Mouse (Mus musculus) layer of hippocampus, postnatal 25 days (tissue): ENCODE data around the gene Ccdc125. TPM values are rescaled to one million over a fixed set of nuclear protein-coding genes. Genes with fewer than 3 reads are reported as not detected.
"Not testable (repeated sequence)": the region's sequence is repeated elsewhere in the genome, so short reads cannot be mapped to it uniquely, and the experiment has no call there.

Experiments
- DNase-seq, 2 experiments: peaks; one replicate each; pipeline ENCODE4 v3.0.0; 2022; ENCODE audit warnings: mixed read lengths in 2 of 2, low spot score in 1 of 2; ENCODE audit errors: extremely low spot score in 1 of 2
- total RNA-seq, 2 experiments: library from RNA; stranded (reverse); gene quantifications; 2 replicates each; pipeline ENCODE4 v1.2.3; 2021

Ccdc125 gene
- total RNA-seq, 2 experiments from 2014 or later = 0.17 to 0.42 TPM

DNA sequence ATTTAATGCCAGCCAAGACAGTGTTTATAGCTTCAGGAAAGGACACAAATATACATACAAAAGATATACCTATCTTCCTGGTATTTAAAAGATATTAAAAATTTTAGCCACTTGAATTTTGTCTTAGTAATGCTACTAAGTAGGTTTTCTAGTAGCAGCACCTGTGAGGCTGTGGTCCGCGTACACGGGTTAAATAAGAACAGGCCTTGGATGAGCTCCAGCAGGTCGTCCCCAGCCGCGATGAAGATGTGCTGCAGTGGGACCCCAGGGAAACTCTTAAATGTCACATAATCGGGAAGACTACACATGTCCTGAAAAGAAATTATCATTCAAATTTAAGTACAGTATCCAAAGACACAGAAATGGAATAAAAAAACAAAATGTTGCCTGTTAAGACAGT lies 36.7 kb downstream of the Ccdc125 start:
- DNase-seq = no peak

DNA sequence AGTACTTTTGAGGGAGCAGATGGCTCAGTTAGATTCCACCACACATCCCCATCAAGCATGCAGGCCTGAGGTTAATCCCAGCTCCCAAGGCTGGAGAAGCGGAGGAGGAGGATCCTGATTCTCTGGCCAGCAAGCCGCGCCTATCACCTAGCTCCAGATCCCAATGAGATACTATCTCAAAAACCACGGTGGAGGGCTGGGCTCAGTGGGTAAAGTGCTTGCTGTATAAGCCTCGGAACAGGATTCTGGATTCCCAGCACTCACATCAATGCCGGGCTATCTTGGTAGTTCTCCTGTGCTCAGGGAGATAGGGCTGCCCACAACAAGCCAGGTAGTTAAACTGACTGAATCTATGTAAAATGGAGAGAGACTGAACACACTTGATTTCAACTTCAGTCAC lies 46.0 kb downstream of the Ccdc125 start:
- DNase-seq = no peak

DNA sequence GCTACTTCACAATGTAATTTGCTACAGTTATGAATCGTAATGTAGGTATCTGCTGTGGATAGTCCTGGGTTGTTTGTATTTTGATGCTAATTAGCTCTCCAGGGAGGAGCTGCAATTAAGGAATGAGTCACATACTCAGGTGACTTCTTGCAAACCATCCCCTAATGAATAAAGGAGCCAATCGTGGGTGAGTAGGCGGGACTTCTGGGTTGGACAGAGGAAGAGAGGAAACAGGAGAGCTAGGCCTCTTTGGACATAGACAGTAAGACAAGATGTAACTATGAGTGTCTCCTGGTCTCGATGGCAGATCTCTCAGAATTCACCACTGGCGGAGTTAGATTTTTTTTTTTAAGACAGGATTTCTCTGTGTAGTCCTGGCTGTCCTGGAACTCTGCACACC lies 52.1 kb downstream of the Ccdc125 start:
- no peak for DNase-seq

DNA sequence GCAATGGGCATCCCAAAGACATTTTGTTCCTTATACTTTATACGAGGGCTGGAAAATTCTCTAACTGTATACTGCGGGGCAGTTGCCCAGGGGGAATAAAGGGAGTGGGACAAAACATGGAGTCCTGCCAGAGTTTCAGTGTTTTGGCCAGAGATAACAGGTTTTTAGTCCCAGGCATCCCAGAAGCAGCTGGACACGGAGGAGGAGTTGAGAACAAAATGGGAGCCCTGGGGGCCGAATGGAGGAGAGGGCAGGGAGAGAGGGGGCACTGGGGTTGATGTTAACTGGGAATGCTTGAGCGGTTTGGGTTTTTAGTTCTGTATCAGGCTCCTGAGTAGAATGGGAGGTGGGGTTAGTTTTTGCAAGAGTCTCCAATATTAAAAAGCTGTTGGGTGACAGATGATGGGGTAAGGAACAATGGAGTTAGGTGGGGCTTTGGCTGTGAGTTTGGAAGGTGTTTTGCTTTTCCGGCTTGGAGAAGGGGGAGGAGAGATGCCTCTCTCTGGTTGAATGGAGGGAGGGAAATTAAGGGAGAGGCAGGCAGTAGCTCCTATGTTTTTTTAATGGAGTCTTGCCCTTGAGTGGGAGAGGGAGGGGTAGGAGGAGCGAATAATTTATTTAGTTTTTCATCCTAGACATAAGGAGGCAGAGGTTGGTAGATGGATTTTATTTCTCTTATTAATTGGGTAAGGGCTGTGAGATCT lies 54.7 kb downstream of the Ccdc125 start:
- no peak for DNase-seq

DNA sequence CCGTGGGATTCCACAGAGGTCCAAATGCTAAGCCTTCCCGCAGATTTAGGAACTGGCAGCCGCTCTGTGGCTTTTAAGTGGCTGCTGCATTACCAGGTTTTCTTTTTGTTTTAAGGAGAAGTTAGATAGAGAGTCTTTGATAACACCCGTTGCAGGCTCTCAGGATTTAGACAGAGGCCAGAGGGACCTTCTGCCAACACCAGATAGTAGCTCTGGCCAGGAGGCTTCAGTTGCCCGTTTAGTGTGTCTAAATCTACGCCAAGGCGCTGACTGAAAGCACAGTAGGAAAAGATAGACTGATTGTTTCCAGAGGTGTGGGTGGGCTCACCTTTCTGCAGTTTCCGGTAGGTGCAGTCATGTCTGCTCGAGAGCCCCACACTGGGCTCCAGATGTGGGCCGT lies 55.7 kb downstream of the Ccdc125 start:
- no peak for DNase-seq

DNA sequence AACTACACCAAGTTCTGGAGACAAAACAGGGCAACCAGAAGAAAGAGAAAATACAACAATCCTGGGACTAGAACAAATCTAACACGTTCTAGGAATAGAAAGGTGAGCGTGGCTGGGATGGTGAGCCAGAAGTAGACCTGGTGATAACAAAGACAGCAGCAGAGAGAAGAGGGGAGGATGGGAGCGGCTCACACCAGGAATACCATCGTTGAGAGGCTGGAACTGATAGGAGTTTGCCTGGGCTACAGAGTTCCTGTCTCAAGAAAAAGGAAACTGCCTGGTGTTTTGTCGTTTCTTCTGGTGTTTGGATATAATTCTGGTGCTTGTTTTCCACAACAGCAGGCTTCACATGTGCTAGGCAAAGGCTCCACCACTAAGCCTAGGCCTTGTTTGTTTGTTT lies 58.6 kb downstream of the Ccdc125 start:
- DNase-seq = no peak

DNA sequence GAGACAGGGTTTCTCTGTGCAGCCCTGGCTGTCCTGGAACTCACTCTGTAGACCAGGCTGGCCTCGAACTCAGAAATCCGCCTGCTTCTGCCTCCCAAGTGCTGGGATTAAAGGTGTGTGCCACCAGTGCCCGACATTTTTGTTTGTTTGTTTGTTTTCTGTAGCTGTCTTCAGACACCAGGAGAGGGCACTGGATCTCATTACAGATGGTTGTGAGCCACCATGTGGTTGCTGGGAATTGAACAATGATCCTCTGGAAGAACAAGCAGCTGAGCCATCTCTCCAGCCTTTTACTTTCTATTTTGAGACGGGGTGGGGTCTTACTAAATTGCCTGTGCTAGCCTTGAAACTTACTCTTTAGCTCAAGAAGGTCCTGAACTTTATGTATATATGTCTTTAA lies 59.0 kb downstream of the Ccdc125 start:
- DNase-seq = not testable (repeated sequence)

DNA sequence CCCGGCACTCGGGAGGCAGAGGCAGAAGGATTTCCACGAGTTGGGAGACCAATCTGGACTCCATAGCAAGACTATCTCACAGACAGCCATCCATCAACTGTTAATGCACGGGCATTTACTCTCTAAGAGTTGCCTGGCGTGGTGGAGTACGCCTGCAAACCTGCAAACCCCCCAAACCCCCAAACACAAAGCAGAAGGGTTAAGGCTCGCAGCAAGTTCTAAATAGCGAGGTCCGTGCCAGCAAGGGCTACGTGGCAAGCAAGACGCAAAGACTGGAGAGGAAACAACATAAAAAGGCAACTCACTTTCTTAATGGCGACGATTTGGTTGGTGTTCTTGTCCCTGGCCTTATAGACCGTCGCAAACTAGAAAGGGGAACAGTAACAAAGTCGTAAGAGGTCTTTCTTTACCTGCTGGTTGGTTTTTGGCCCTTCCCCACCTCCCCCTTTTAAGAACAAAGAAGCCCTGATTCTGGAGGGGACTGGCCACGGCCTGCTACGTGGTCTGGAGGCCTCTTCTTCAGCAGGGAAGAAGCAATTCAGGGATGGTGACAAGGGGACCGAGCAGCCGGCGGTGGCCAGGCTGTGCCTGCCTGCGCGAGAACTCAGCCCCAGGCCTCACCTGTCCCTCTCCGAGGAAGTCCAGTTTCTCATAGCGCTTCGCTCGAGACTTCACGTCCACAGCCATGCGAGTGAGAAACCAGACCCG lies 60.8 kb downstream of the Ccdc125 start:
- DNase-seq = peak in 1 of 2 experiments; percentile 3

DNA sequence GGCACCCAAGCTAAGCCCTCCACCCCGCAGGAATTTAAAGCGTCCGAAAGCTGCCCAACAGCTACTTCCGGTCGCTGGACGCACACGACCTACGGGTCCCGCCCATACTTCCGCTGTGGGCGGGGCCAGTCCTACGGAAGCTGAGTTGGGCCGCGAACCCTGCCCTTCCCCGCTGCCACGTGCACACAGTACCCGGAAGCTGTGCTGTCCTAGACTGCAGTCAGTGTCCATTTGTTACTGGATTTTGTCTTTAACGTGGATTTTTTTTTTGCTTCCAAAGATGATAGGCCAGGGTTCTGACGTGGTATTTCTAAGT lies 61.3 kb downstream of the Ccdc125 start, which contains the start of gene Cdk7:
TSS of gene Cdk7 (minus strand) at position 79 of the 316 bp plus-strand sequence.
- DNase-seq = peak; percentile 76 to 82

DNA sequence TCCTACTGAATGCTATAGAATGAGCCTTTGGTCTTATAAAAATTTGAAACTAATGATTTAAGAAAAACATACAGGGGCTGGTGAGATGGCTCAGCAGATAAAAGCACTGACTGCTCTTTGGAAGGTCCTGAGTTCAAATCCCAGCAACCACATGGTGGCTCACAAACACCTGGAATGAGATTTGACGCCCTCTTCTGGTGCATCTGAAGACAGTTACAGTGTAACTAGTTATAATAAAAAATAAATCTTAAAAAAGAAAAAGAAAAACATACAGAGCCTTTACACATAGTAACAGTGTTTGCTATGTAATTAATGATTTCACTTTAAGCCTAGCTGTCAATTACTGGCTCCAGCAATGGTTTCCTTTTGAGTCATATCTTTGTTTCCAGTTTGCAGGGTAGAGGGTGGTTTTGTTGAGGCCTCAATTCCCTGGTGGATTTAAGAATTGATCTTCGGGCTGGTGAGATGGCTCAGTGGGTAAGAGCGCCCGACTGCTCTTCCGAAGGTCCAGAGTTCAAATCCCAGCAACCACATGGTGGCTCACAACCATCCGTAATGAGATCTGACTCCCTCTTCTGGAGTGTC lies 62.0 kb downstream of the Ccdc125 start:
- not testable (repeated sequence) for DNase-seq

DNA sequence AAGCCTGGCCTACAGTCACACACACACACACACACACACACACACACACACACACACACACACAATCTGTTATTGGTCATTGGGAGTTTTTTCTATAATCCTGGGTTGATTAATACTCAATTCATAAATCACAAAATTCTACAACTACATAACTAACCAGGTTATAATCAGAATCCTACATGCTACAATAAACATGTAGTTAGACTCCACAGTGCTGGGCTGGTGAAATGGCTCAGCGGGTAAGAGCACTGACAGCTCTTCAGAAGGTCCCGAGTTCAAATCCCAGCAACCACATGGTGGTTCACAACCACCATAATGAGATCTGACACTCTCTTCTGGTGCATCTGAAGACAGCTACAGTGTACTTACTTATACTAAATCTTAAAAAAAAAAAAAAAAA lies 63.2 kb downstream of the Ccdc125 start:
- DNase-seq = no peak

DNA sequence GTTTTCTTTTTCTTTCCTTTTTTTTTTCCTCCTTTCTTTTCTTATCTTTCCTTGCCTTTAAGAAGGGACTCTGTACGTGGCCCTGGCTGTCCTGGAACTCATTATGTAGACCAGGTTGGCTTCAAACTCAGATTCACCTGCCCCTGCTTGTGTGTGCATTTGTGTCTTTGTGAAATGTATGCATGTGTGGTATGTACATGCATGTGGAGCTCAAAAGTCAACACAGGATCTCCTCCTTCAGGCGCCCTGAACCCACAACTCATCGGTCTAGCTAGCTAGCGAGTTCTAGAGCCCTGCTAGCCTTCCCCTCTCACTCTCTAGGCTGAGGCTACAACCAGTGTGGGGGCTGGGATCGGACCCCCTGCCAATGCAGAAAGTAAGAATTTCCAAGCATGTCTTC lies 73.3 kb downstream of the Ccdc125 start:
- no peak for DNase-seq

DNA sequence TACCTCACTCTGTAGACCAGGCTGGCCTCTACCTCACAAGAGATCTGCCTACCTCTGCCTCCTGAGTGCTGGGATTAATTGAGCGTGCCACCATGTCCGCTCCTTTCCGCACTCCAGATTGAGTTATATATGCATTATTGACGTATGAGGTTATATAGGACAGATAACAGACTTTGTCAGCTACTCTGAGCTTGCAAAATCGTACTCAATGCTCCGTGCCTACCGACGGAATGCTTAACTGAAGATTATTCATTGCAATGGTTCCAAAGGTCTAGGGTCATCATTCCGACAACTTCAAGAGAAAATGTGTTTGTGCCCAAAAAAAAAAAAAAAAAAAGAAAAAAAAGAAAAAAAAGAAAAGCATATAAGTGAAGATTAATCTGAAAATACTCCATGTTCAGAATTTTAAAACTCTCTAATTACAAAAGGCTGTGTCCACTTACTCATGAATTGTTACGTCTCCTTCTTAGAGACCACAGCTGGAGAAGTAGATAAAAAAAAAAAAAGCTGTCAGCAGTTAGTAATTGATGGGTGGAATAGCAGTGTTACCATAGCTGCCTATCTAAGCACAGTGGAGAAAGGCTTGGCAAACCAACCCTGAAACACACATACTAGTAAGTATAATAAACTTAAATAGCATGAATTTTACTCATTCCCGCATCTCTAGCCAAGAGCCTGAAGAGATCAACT lies 74.0 kb downstream of the Ccdc125 start:
- no peak for DNase-seq

DNA sequence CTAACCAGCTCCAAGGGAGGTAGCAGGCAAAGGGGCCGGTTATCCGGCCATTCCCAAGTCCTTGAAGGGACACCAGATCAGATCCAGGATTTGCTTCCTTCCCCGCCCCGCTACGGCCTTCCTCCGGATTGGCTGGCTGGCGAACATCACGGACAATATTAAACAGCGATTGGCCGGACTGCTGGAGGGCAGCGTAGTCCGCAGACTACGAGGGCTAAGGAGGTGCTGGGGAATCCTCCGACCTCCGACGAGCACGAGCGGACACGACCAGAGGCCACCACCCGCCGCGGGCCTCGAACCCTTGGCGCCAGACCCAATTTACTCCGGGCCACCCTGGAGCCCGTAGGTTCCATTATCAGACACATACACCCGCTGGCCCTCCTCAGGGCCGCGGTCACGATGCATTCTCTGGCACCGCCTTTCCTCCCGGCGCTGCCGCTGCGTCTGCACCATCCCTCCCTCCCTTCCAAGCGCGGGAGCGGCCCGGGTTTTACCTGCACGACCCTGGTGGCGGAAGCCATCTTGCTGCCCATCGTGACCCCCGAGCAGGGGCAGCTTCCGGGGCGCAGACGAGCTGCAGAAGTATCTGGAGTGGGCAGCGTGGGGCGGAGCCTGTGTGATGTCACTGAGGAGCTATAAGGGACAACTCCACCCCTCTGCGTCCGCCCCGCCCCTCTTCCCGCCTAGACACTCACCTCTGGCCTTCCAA lies 74.7 kb downstream of the Ccdc125 start, which contains the start of gene Mrps36:
TSS of gene Mrps36 (minus strand) at position 624 of the 709 bp plus-strand sequence.
- DNase-seq = peak; percentile 72 to 75

DNA sequence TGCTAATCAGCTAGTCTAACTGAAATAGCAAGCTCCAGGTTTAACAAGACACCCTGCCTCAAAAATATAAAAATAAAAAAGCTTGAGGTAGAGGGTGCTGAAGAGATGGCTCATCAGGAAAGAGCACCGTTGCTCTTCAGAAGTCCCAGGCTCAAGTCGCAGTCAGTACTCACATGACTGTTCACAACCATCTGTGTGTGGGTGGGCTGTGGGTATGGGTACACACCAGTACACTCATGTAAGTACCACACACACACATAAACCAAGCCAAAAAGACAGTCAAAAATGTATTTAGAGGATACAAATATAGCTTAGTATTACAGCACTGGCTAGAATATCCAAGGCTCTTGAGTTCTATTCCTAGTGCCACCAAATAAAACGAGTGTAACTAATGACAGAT lies 76.6 kb downstream of the Ccdc125 start:
- no peak for DNase-seq

Other genes with a start within 250 kb of the Ccdc125 start
- under 1 TPM; 0.15 to 0.16 TPM for gene Naip1, start 216.8 kb upstream of the Ccdc125 start, total RNA-seq
- gene Gtf2h2, start 177.1 kb upstream of the Ccdc125 start, total RNA-seq = 10 to 100 TPM; 47.9 to 53.2 TPM
- 10 to 100 TPM; 12.4 to 13.2 TPM for gene Ocln, start 117.0 kb upstream of the Ccdc125 start, total RNA-seq
- gene Marveld2, start 52.7 kb upstream of the Ccdc125 start, total RNA-seq = 1 to 10 TPM; 1.1 to 1.2 TPM
- gene Ak6, start 18.7 kb upstream of the Ccdc125 start, total RNA-seq = 10 to 100 TPM; 93.3 to 93.7 TPM
- gene Rad17, start 18.7 kb upstream of the Ccdc125 start, total RNA-seq = 10 to 100 TPM; 13.2 to 14.0 TPM
- gene Taf9, start 18.1 kb upstream of the Ccdc125 start, total RNA-seq = 10 to 100 TPM; 20.8 to 23.3 TPM
- 10 to 100 TPM; 36.3 to 38.6 TPM for gene Cdk7, start 61.2 kb downstream of the Ccdc125 start, total RNA-seq
- gene Mrps36, start 74.9 kb downstream of the Ccdc125 start, total RNA-seq = 10 to 100 TPM; 55.9 to 56.0 TPM
- gene Cenph, start 106.2 kb downstream of the Ccdc125 start, total RNA-seq = 1 to 10 TPM in 1 of 2 experiments, under 1 TPM in 1; 0.42 to 1.1 TPM
- 1 to 10 TPM; 1.5 TPM for gene Ccnb1, start 116.9 kb downstream of the Ccdc125 start, total RNA-seq
- 10 to 100 TPM; 37.9 to 40.5 TPM for gene Slc30a5, start 163.7 kb downstream of the Ccdc125 start, total RNA-seq